Mouse (Mus musculus): ENCODE measurements around the gene Vegfd. TPM values are rescaled to one million over a fixed set of nuclear protein-coding genes. Genes with fewer than 3 reads are reported as not detected.

Vegfd gene
- polyA plus RNA-seq, 1 experiment from 2014 or later = 1.2 TPM

DNA sequence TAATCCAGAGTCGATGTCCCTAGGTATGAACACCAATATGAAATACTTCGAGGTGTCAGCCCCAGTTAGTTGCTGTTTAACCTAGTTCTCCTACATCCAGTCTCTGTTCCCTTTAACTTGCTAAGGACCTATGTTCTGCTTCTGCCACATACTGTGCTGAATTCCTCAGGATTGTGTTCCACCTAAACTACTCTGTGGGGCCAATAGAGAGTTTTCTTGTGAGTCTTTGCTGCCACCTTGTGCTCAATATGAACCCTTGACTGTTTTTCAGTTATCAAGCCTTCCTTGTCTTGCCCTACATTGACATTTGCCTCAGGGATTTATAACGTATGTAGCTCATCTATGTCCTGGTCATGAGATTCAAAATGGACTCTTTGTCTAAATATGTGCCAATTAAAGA lies 25.3 kb downstream of the Vegfd start:
- Histone ChIP-seq H3K4me1 (no peaks in the 10 kb centered on the region), H3K36me3 (no peaks in the 10 kb centered on the region), H3K27me3 (ENCODE audit: low read depth, poor library complexity, severe bottlenecking) (peaks cover 43% of the 10 kb centered on the region), H3K27ac (replicated peaks) (no peak overlapping the region), H3K4me3 (no peak overlapping the region), H3K9me3 (replicated peaks) (no peaks in the 10 kb centered on the region)
- DNase-seq (ENCODE audit: low spot score) = no peak
- WGBS = 74% methylated on average over 3 of the region's 3 CpGs

DNA sequence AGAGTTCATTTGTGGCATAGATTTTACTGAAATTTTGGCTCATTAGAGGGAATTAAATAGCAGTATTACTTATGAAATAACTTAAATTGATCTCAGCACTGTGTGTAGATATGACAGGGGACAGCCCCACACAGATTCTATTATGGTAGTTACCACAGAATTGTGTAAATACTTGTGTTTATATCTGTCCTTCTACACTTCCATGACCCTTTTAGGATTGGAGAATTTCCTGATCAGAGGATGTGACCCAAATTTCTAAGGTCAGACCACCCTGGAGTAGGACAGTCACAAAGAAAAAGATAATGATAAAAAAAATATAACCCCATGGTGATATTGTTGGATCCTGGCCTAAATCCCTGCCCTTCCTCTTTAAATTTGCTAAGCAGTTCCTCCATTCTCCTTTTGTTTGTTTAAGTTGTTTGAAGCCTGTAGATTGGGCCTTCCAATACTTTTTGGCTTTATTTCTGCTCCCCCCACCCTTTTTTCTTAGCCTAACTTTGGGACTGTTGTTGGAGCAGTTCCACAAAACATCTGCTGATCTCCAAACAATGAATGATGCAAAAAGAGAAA lies 32.0 kb downstream of the Vegfd start:
- no peak overlapping the region for H3K27ac ChIP-seq (replicated peaks)
- no peak overlapping the region for H3K4me3 ChIP-seq
- no peaks in the 10 kb centered on the region for H3K36me3 ChIP-seq
- H3K9me3 ChIP-seq (replicated peaks) = no peaks in the 10 kb centered on the region
- DNase-seq (ENCODE audit: low spot score) = no peak
- peaks cover 59% of the 10 kb centered on the region for H3K27me3 ChIP-seq (ENCODE audit: low read depth, poor library complexity, severe bottlenecking)
- no peaks in the 10 kb centered on the region for H3K4me1 ChIP-seq

DNA sequence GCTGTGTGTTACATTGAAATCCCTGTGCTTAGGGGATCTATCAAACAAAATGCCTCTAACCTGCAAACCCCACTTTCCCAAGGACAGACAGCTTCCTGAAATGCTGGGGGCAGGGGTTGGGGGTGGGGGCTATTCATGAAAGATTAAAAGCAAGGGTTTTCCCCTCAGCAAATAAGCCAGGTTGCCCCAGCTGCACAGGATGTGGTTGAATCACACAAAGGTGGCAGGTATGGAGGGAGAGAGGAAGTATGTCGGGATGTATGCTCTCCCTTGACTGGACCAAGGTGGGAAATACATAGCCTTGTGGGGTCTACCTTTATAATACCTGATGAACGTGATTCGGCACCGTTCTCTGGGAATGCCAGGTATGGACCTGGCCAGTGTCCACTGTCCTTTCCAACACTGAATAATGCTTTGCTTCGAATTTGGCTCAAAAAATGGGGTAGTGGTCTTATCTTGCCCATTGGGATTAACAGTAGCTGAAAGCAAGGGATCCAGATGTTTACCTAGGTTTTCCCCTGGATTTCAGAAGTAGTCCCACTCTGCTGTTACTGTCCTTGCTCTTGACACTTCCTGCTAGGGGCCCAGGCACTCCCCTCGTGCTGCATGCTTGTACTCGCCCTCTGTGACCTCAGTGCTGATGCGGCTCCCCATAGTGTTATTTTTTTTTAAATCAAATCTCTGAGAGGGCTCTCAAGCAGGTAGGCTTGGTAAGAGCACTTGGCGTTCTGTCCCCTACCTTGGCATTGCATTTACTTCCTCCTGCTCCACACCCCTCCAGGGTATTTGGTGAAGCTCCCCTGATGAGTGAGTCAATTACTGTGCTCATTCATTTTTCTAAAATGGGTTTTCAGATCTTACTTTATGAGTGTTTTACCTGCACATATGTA lies 33.2 kb downstream of the Vegfd start:
- Histone ChIP-seq H3K9me3 (replicated peaks) (no peaks in the 10 kb centered on the region), H3K27ac (replicated peaks) (no peak overlapping the region), H3K36me3 (no peaks in the 10 kb centered on the region), H3K27me3 (ENCODE audit: low read depth, poor library complexity, severe bottlenecking) (peaks cover 67% of the 10 kb centered on the region), H3K4me3 (no peak overlapping the region), H3K4me1 (no peaks in the 10 kb centered on the region)
- no peak for DNase-seq (ENCODE audit: low spot score)
- WGBS = 79% methylated on average over 9 of the region's 9 CpGs

DNA sequence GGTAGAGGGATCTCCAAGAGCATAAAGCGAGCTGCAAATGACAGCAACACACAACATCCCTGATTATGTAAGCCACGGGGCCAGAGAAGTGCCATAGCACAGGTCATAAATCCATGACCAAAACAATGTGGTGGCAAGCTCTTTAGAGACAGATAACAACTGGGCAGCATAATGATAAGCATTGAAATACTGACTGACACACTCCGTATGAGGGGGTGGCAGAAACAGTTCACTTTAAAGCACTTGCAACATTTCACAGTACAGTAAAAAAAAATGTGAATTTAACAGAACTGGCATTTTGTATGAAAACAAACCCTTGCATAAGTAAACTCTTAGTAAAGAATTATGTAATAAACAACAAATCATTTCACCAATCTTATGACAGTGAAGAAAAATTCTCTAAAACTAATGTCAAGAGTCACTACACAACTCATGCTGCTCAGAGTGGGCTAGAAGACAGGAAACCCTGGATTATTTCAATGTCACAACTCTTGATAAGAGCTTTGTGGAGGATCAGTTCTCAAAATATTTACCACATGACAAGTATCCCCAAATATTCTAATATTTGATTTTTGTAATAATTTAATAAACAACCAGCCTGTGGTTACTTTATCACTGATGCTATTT lies 35.2 kb downstream of the Vegfd start:
- Histone ChIP-seq H3K36me3 (no peaks in the 10 kb centered on the region), H3K4me3 (no peak overlapping the region), H3K27ac (replicated peaks) (no peak overlapping the region), H3K4me1 (no peaks in the 10 kb centered on the region), H3K9me3 (replicated peaks) (no peaks in the 10 kb centered on the region), H3K27me3 (ENCODE audit: low read depth, poor library complexity, severe bottlenecking) (peaks cover 80% of the 10 kb centered on the region)
- DNase-seq (ENCODE audit: low spot score) = no peak
- WGBS = 91% methylated on average over 3 of the region's 3 CpGs

DNA sequence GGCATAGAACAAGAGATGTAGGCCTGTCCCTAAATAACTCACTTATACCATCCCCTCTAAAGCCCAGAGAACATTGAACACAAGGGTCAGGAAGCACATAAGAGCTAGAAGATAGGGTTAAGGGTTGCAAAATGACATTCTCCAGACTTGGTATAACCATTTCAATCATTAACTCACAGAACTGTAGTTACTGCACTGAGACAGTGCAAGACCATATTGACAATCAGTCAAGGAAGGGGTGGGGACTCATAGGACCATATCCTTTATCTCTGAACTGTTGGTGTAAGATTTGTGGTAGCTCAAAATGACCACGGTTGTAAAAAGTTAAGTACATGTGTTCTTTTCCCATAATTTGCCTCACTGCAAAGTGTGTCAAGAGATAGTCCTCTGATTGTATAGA lies 37.4 kb downstream of the Vegfd start:
- H3K27ac ChIP-seq (replicated peaks) = no peak overlapping the region
- no peaks in the 10 kb centered on the region for H3K4me1 ChIP-seq
- no peak for DNase-seq (ENCODE audit: low spot score)
- H3K36me3 ChIP-seq = no peaks in the 10 kb centered on the region
- H3K27me3 ChIP-seq (ENCODE audit: low read depth, poor library complexity, severe bottlenecking) = peaks cover 91% of the 10 kb centered on the region
- 73% methylated on average over 1 of the region's 1 CpGs for WGBS
- no peak overlapping the region for H3K4me3 ChIP-seq
- no peaks in the 10 kb centered on the region for H3K9me3 ChIP-seq (replicated peaks)

DNA sequence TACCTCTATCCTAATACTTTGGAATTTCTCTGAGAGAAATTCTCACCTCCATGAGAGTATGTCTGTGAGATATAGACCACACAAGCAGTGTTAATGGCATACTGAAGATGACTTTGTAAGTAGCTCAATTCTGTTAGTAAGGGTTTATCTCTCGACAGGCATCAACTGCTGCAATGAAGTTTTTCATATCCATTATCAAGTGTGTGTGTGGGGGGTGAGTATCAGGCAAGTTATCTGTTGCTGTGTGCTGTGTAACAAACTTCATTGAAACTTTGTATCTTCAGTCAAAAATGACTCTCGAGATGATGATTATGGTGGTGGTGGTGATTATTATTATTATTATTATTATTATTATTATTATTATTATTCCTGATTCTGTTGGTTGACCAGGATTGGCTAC lies 43.6 kb downstream of the Vegfd start:
- 85% methylated on average over 2 of the region's 2 CpGs for WGBS
- H3K9me3 ChIP-seq (replicated peaks) = no peaks in the 10 kb centered on the region
- no peak overlapping the region for H3K4me3 ChIP-seq
- DNase-seq (ENCODE audit: low spot score) = no peak
- H3K4me1 ChIP-seq = peaks cover 7% of the 10 kb centered on the region
- no peak overlapping the region for H3K27ac ChIP-seq (replicated peaks)
- H3K36me3 ChIP-seq = no peaks in the 10 kb centered on the region
- peaks cover 85% of the 10 kb centered on the region for H3K27me3 ChIP-seq (ENCODE audit: low read depth, poor library complexity, severe bottlenecking)

DNA sequence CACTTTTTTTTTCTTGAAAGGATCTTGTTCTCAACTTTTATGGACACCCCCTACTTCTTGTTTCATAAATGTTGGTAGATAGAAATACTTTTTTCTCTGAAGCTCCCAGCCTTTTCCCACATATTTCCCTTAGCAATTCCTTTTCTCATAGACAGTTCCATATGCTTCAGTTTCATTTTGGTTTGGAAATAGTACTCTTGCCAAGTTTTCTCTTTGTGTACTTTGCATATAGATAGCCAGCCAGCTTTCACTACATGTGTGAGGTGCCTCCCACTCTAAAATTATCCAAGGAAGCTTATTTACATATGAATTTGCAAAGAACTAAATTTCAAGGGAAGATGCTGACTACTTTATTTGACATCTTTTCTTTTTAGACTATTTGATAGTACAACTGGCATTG lies 44.8 kb downstream of the Vegfd start:
- Histone ChIP-seq H3K36me3 (peaks cover 6% of the 10 kb centered on the region), H3K4me3 (no peak overlapping the region), H3K4me1 (peaks cover 7% of the 10 kb centered on the region), H3K27me3 (ENCODE audit: low read depth, poor library complexity, severe bottlenecking) (peaks cover 86% of the 10 kb centered on the region), H3K27ac (replicated peaks) (no peak overlapping the region), H3K9me3 (replicated peaks) (no peaks in the 10 kb centered on the region)
- no peak for DNase-seq (ENCODE audit: low spot score)

DNA sequence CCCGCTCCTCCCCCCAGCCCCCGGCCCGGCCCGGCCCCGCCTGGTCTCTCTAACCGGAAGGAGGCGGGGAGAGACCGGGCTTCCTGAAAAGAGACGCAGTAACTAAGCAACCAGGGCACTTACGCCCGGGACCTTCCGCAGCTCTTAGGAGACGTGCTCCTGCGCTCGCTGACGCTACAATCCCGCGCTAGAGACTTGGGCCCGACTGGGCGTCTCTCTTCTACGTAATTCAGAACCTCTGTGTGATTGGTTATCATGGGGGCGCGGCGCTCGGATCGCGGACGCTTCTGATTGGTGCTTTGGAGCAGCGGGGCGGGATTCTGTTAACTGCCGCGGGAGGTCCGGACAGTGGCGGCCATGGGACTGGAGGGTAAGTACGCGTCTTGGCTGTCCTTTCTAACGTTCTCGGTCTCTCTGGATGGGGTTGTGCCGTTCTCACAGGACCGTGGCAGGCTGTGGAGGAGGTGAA lies 46.3 kb downstream of the Vegfd start, which contains the start of gene Piga:
TSS of gene Piga (plus strand) at position 317 of the 469 bp plus-strand sequence.
- Histone ChIP-seq H3K27me3 (ENCODE audit: low read depth, poor library complexity, severe bottlenecking) (peaks cover 86% of the 10 kb centered on the region), H3K36me3 (peaks cover 19% of the 10 kb centered on the region), H3K4me1 (peaks cover 7% of the 10 kb centered on the region), H3K9me3 (replicated peaks) (no peaks in the 10 kb centered on the region), H3K27ac (replicated peaks) (peak within 1 kb of the TSS; percentile 84), H3K4me3 (peak within 1 kb of the TSS; percentile 62)
- peak; percentile 89 for DNase-seq (ENCODE audit: low spot score)
- WGBS = 19% methylated on average over 40 of the region's 40 CpGs

DNA sequence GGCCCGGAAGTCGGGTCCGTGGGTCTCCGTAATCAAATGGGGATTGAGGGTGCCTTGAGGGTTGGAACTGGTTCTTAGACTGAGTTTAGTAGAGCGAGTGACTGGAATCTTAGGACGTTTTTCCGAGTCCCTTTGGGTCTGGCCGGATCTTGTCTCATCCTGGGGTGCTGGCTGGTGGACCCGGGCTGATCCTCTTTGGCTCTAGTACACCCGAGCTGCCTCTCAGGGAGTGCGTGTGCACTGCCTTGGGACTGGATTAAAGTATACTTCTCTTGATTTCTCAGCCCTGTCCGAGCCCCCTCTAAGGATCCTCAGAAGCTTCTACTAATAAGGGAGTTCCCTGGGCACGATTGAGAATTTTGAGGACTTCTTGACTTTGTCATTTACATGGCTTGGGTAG lies 46.8 kb downstream of the Vegfd start:
- H3K27me3 ChIP-seq (ENCODE audit: low read depth, poor library complexity, severe bottlenecking) = peaks cover 86% of the 10 kb centered on the region
- peaks cover 7% of the 10 kb centered on the region for H3K4me1 ChIP-seq
- 19% methylated on average over 12 of the region's 13 CpGs for WGBS
- no peak for DNase-seq (ENCODE audit: low spot score)
- H3K4me3 ChIP-seq = peak overlapping the region; percentile 62
- H3K36me3 ChIP-seq = peaks cover 23% of the 10 kb centered on the region
- no peaks in the 10 kb centered on the region for H3K9me3 ChIP-seq (replicated peaks)
- peak overlapping the region; percentile 84 for H3K27ac ChIP-seq (replicated peaks)

DNA sequence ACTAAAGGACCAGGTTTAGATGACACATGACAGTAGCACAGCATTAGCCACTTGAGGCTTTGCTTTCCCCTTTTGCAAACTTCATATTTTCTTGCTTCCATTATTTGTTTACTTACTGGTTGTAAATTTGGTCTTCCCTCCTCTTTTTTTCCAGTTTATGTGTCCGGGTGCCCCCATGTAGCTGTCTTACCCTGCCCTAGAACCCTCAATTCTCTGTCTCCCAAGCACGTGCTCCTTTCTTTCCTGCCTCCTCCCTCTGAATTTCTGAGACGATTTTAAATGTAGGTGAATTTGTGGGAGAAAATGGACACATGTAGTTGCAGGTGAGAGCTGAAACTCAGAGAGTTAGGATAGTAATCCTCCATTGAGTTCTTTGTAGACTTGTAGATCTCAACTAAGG lies 47.3 kb downstream of the Vegfd start:
- 62% methylated on average over 3 of the region's 3 CpGs for WGBS
- H3K27me3 ChIP-seq (ENCODE audit: low read depth, poor library complexity, severe bottlenecking) = peaks cover 86% of the 10 kb centered on the region
- no peaks in the 10 kb centered on the region for H3K9me3 ChIP-seq (replicated peaks)
- H3K36me3 ChIP-seq = peaks cover 28% of the 10 kb centered on the region
- DNase-seq (ENCODE audit: low spot score) = no peak
- peaks cover 7% of the 10 kb centered on the region for H3K4me1 ChIP-seq
- peak overlapping the region; percentile 62 for H3K4me3 ChIP-seq
- H3K27ac ChIP-seq (replicated peaks) = no peak overlapping the region; the same call in 1 of the 2 replicates

DNA sequence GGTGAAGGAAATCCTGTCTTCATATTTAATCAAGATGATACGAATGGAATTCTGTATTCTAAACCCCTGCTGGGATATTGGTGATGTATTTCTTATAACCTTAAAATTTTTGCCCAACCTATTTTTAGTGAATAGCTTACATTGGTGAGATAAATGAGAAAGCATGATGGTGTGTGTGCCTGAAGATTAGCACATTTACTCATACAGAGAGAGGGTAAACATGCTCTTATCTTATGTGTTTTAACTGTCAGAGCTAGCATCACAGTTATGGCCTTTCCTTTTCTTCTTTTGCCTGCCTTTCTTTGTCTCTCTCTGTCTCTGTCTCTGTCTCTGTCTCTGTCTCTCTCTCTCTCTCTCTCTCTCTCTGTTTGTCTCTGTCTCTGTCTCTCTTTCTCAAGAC lies 51.6 kb downstream of the Vegfd start:
- H3K36me3 ChIP-seq = peaks cover 43% of the 10 kb centered on the region
- H3K9me3 ChIP-seq (replicated peaks) = no peaks in the 10 kb centered on the region
- no peak overlapping the region for H3K27ac ChIP-seq (replicated peaks)
- peaks cover 94% of the 10 kb centered on the region for H3K27me3 ChIP-seq (ENCODE audit: low read depth, poor library complexity, severe bottlenecking)
- peaks cover 7% of the 10 kb centered on the region for H3K4me1 ChIP-seq
- no peak overlapping the region for H3K4me3 ChIP-seq
- 92% methylated on average over 1 of the region's 1 CpGs for WGBS
- no peak for DNase-seq (ENCODE audit: low spot score)

DNA sequence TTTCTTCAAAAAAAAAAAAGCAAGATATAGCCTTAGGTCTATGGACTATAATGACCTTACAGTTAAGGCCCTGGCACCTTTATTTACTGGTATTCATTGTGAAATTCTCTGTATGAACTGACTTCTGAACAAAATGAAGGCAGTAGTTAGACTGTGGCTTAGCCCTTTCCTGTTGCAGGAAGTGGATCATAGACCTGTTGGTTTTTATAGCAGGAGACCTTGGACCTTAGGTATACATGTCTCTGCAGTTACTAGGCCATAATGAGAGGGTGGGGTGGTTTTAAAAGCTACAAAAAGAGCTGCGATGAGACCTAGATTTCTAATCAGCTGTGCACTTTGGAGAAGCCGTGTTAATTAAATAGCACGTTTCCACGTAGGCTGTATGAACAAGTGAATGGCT lies 54.1 kb downstream of the Vegfd start:
- H3K4me3 ChIP-seq = no peak overlapping the region
- 92% methylated on average over 4 of the region's 4 CpGs for WGBS
- no peak overlapping the region for H3K27ac ChIP-seq (replicated peaks)
- peaks cover 67% of the 10 kb centered on the region for H3K36me3 ChIP-seq
- DNase-seq (ENCODE audit: low spot score) = no peak
- no peaks in the 10 kb centered on the region for H3K9me3 ChIP-seq (replicated peaks)
- peaks cover 91% of the 10 kb centered on the region for H3K27me3 ChIP-seq (ENCODE audit: low read depth, poor library complexity, severe bottlenecking)
- H3K4me1 ChIP-seq = no peaks in the 10 kb centered on the region

DNA sequence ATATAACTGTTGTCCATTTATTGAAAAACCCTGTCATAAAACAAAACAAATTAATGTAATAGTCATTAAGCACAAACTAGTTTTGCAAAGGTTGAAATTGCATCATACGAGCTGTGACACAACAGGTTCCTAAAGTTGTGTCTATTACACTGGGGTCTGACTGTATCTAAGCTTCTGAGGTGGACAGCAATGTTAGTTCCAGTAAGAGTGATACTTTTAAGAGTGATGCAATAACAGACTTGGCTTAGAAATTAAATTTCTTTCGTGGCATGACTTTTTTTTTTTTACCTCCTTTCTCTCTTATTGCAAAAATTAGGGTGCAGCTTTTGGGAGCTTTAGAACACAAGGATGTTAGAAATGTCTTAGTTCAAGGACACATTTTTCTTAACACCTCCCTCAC lies 55.0 kb downstream of the Vegfd start:
- no peak for DNase-seq (ENCODE audit: low spot score)
- Histone ChIP-seq H3K36me3 (peaks cover 67% of the 10 kb centered on the region), H3K27me3 (ENCODE audit: low read depth, poor library complexity, severe bottlenecking) (peaks cover 85% of the 10 kb centered on the region), H3K9me3 (replicated peaks) (no peaks in the 10 kb centered on the region), H3K4me3 (no peak overlapping the region), H3K4me1 (no peaks in the 10 kb centered on the region), H3K27ac (replicated peaks) (no peak overlapping the region)
- WGBS = 89% methylated on average over 2 of the region's 2 CpGs

Measured in midbrain, embryonic 10.5 days (tissue).